In genomic region chr4:103136946-103137345, GRCm38 (mm10) we compare ENCODE assay signal across 19 mouse cellular contexts.
"Had no signal": no experiment of that assay in that cellular context is flagged by ENCODE, and none has a peak within 500 bp of the region (broad histone marks: within the 10 kb centered on the region; RNA-seq: fewer than 3 reads in every experiment).

No protein-coding gene starts in this region.

- H3K4me3 ChIP-seq: limb, embryonic 12.5 days; limb, embryonic 15.5 days; liver, embryonic 12.5 days; liver, embryonic 15.5 days; stomach, embryonic 15.5 days had no signal

- H3K9me3 ChIP-seq: limb, embryonic 12.5 days; limb, embryonic 15.5 days; liver, embryonic 12.5 days; liver, embryonic 15.5 days; stomach, embryonic 15.5 days had no signal

- H3K27ac ChIP-seq: limb, embryonic 12.5 days; limb, embryonic 15.5 days; liver, embryonic 12.5 days; liver, embryonic 15.5 days; macrophage; stomach, embryonic 15.5 days had no signal

- H3K4me1 ChIP-seq: limb, embryonic 12.5 days; limb, embryonic 15.5 days; liver, embryonic 12.5 days; liver, embryonic 15.5 days; stomach, embryonic 15.5 days had no signal

- DNase-seq: kidney, adult 8-10 months; kidney, postnatal 10 days; kidney, postnatal 36 days; left cerebral cortex, postnatal 4 days; lung, embryonic 14.5 days; lung, postnatal 10 days; midbrain, embryonic 14.5 days; right cerebral cortex, postnatal 14 days; right cerebral cortex, postnatal 4 days; thymus, postnatal 25 days had no signal

- H3K9ac ChIP-seq: limb, embryonic 12.5 days; limb, embryonic 15.5 days; liver, embryonic 12.5 days; liver, embryonic 15.5 days; lung, embryonic 14.5 days; stomach, embryonic 15.5 days had no signal

- H3K4me2 ChIP-seq: limb, embryonic 12.5 days; limb, embryonic 15.5 days; liver, embryonic 12.5 days; liver, embryonic 15.5 days; lung, embryonic 14.5 days; midbrain, embryonic 11.5 days; stomach, embryonic 15.5 days had no signal

- ATAC-seq: inflammation-experienced regulatory T-cells, adult 6 months; intestine, embryonic 16.5 days; liver, embryonic 12.5 days had no signal

- H3K27me3 ChIP-seq: limb, embryonic 12.5 days; limb, embryonic 15.5 days; liver, embryonic 12.5 days; liver, embryonic 15.5 days; stomach, embryonic 15.5 days had no signal
